Mouse (Mus musculus): ENCODE measurements around the gene Relt. TPM values are rescaled to one million over a fixed set of nuclear protein-coding genes. Genes with fewer than 3 reads are reported as not detected.
A peak's percentile ranks its signal among the peaks of the same experiment; 100 is the strongest.

Gene Relt
- polyA plus RNA-seq, 1 experiment from 2014 or later = 1.4 TPM

GRCm38 (mm10) chr7:100815900-100816570 lies 47.2 kb downstream of the Relt start:
- Histone ChIP-seq H3K4me3 (ENCODE audit: low read depth, low read length) (no peak overlapping the region), H3K4me2 (replicated peaks; ENCODE audit: low read depth, low read length) (no peak overlapping the region), H3K27ac (ENCODE audit: low read depth, low read length) (no peak overlapping the region), H3K9ac (ENCODE audit: low read depth, low read length) (no peak overlapping the region), H3K4me1 (replicated peaks; ENCODE audit: control insufficient read depth, insufficient read depth, low read length) (no peaks in the 10 kb centered on the region), H3K27me3 (ENCODE audit: control insufficient read depth, insufficient read depth, low read length) (no peaks in the 10 kb centered on the region), H3K36me3 (ENCODE audit: control insufficient read depth, insufficient read depth, low read length) (no peaks in the 10 kb centered on the region), H3K9me3 (ENCODE audit: control insufficient read depth, low read length) (no peaks in the 10 kb centered on the region)
- DNase-seq (ENCODE audit: low spot score) (peak; percentile 51), ATAC-seq (ENCODE audit: low FRiP score) (no peak)
- 34% methylated on average over 8 of the region's 8 CpGs for WGBS

DNA sequence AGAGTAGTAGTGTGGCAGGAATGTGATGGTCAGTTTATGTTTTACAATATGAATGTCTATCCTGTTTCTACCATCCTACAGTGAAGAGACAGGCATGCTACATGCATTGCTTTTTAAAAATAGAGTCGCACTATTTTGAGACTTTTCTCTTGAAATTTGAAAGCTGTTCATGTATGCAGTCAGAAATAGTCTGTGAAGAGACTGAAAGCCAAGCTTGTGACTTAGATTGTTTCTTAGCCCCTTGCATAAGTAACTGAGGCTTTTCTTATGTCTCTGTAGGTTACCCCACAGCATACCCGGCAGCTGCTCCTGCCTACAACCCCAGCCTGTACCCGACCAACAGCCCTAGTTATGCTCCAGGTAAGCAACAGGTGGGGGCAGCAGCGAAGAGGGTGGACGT lies 50.6 kb downstream of the Relt start:
- Histone ChIP-seq H3K9ac (ENCODE audit: low read depth, low read length) (no peak overlapping the region), H3K27me3 (ENCODE audit: control insufficient read depth, insufficient read depth, low read length) (no peaks in the 10 kb centered on the region), H3K9me3 (ENCODE audit: control insufficient read depth, low read length) (no peaks in the 10 kb centered on the region), H3K27ac (ENCODE audit: low read depth, low read length) (no peak overlapping the region), H3K4me2 (replicated peaks; ENCODE audit: low read depth, low read length) (no peak overlapping the region), H3K36me3 (ENCODE audit: control insufficient read depth, insufficient read depth, low read length) (no peaks in the 10 kb centered on the region), H3K4me3 (ENCODE audit: low read depth, low read length) (no peak overlapping the region), H3K4me1 (replicated peaks; ENCODE audit: control insufficient read depth, insufficient read depth, low read length) (no peaks in the 10 kb centered on the region)
- ATAC-seq (ENCODE audit: low FRiP score) (no peak), DNase-seq (ENCODE audit: low spot score) (no peak)
- WGBS = 90% methylated on average over 5 of the region's 5 CpGs

DNA sequence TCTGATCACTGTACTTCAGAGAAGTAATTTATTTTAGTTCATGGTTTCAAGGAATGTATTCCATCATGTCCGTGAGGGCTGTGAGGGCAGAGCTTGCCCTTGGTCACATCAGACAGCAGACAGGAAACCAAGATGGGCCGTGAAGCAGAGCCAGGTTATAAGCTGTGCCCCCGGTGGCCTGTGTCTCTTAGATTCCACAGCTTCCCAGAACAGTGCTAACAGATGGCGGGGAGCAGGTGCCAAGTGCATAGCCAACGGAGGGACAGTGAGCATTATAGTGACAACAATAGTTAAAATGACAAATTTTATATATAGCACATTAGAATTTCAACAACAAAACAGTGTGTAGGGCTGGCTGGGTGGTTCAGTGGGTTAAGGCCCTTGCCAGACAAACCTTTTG lies 51.3 kb downstream of the Relt start:
- DNase-seq (ENCODE audit: low spot score) = no peak
- ATAC-seq (ENCODE audit: low FRiP score) = no peak
- Histone ChIP-seq H3K27me3 (ENCODE audit: control insufficient read depth, insufficient read depth, low read length) (no peaks in the 10 kb centered on the region), H3K9me3 (ENCODE audit: control insufficient read depth, low read length) (no peaks in the 10 kb centered on the region), H3K4me2 (replicated peaks; ENCODE audit: low read depth, low read length) (no peak overlapping the region), H3K9ac (ENCODE audit: low read depth, low read length) (no peak overlapping the region), H3K27ac (ENCODE audit: low read depth, low read length) (no peak overlapping the region), H3K36me3 (ENCODE audit: control insufficient read depth, insufficient read depth, low read length) (no peaks in the 10 kb centered on the region), H3K4me1 (replicated peaks; ENCODE audit: control insufficient read depth, insufficient read depth, low read length) (no peaks in the 10 kb centered on the region), H3K4me3 (ENCODE audit: low read depth, low read length) (no peak overlapping the region)
- WGBS = 73% methylated on average over 5 of the region's 5 CpGs

DNA sequence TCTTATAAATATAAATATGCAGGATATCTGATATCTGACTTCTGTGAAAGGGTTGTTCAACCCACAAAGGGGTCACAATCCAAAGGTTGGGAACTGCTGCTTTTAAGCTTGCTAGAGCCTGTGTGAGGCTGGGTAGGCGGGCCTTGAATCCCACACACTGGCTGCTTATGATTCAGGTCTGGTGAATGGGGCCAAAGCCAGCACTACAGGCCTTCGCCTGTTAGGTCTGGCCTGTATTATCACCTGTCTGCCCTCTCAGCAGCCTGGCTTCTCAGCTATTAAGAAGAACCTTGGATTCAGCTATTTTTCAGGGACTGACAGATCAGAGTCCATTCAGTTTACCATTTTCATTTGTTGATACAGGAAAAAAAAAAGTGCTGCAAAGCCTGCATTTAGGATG lies 57.9 kb downstream of the Relt start:
- no peak overlapping the region for H3K4me3 ChIP-seq (ENCODE audit: low read depth, low read length)
- H3K4me1 ChIP-seq (replicated peaks; ENCODE audit: control insufficient read depth, insufficient read depth, low read length) = no peaks in the 10 kb centered on the region
- H3K4me2 ChIP-seq (replicated peaks; ENCODE audit: low read depth, low read length) = no peak overlapping the region
- DNase-seq (ENCODE audit: low spot score) (no peak), ATAC-seq (ENCODE audit: low FRiP score) (no peak)
- 73% methylated on average over 2 of the region's 2 CpGs for WGBS
- no peak overlapping the region for H3K9ac ChIP-seq (ENCODE audit: low read depth, low read length)
- no peak overlapping the region for H3K27ac ChIP-seq (ENCODE audit: low read depth, low read length)
- H3K9me3 ChIP-seq (ENCODE audit: control insufficient read depth, low read length) = no peaks in the 10 kb centered on the region
- H3K27me3 ChIP-seq (ENCODE audit: control insufficient read depth, insufficient read depth, low read length) = no peaks in the 10 kb centered on the region
- H3K36me3 ChIP-seq (ENCODE audit: control insufficient read depth, insufficient read depth, low read length) = no peaks in the 10 kb centered on the region

DNA sequence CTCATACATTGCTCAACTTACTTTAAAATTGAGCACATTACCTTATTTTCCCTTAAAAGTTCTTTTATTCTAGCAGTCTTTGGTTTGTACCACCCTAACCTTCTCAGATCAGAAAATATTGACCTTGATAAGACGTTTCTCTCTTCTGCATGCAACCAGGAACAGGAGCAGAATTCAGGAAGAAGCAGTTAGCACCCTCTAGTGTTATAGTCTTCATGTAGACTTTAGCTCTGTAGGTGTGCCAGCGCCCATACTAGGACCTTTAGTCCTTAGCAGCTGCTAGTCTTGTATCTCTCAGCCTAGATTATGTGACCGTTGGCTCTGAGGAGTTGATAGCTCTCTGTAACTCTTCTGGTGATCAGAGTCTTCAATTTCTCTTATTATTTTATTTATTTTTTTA lies 64.4 kb downstream of the Relt start:
- no peaks in the 10 kb centered on the region for H3K36me3 ChIP-seq (ENCODE audit: control insufficient read depth, insufficient read depth, low read length)
- H3K27ac ChIP-seq (ENCODE audit: low read depth, low read length) = no peak overlapping the region
- no peak overlapping the region for H3K4me2 ChIP-seq (replicated peaks; ENCODE audit: low read depth, low read length)
- 75% methylated on average over 3 of the region's 3 CpGs for WGBS
- no peak overlapping the region for H3K9ac ChIP-seq (ENCODE audit: low read depth, low read length)
- no peaks in the 10 kb centered on the region for H3K9me3 ChIP-seq (ENCODE audit: control insufficient read depth, low read length)
- ATAC-seq (ENCODE audit: low FRiP score) = no peak
- H3K27me3 ChIP-seq (ENCODE audit: control insufficient read depth, insufficient read depth, low read length) = no peaks in the 10 kb centered on the region
- H3K4me1 ChIP-seq (replicated peaks; ENCODE audit: control insufficient read depth, insufficient read depth, low read length) = no peaks in the 10 kb centered on the region
- H3K4me3 ChIP-seq (ENCODE audit: low read depth, low read length) = no peak overlapping the region
- DNase-seq (ENCODE audit: low spot score) = no peak

Other genes starting within 250 kb of the Relt start
- gene Plekhb1, start 201.0 kb downstream of the Relt start, polyA plus RNA-seq (2014; fragmentation: Nextera tagmentation; extraction: Ambion mirVana) = 8.3 and 10.7 TPM in 2 replicates
- 36.8 and 48.4 TPM in 2 replicates for gene Fam168a, start 156.8 kb downstream of the Relt start, polyA plus RNA-seq (2014; fragmentation: Nextera tagmentation; extraction: Ambion mirVana)
- 6.3 and 8.3 TPM in 2 replicates for gene Arhgef17, start 68.7 kb upstream of the Relt start, polyA plus RNA-seq (2014; fragmentation: Nextera tagmentation; extraction: Ambion mirVana)
- gene P2ry6, start 111.2 kb upstream of the Relt start, polyA plus RNA-seq (2014; fragmentation: Nextera tagmentation; extraction: Ambion mirVana) = 3.1 and 3.3 TPM in 2 replicates
- gene P2ry2, start 149.4 kb upstream of the Relt start, polyA plus RNA-seq (2014; fragmentation: Nextera tagmentation; extraction: Ambion mirVana) = 0.39 and 0.73 TPM in 2 replicates
- 27.8 and 34.5 TPM in 2 replicates for gene Fchsd2, start 229.4 kb upstream of the Relt start, polyA plus RNA-seq (2014; fragmentation: Nextera tagmentation; extraction: Ambion mirVana)